Mouse (Mus musculus) NIH3T3 (cell line): Measurements from ENCODE around the gene Vsir.
A peak's percentile ranks its signal among the peaks of the same experiment; 100 is the strongest.

ENCODE experiments used
- DNase-seq: peaks from one replicate; pipeline ENCODE4 v3.0.0-alpha.2; 2012; ENCODE audit warnings: low read depth

Vsir gene

DNA sequence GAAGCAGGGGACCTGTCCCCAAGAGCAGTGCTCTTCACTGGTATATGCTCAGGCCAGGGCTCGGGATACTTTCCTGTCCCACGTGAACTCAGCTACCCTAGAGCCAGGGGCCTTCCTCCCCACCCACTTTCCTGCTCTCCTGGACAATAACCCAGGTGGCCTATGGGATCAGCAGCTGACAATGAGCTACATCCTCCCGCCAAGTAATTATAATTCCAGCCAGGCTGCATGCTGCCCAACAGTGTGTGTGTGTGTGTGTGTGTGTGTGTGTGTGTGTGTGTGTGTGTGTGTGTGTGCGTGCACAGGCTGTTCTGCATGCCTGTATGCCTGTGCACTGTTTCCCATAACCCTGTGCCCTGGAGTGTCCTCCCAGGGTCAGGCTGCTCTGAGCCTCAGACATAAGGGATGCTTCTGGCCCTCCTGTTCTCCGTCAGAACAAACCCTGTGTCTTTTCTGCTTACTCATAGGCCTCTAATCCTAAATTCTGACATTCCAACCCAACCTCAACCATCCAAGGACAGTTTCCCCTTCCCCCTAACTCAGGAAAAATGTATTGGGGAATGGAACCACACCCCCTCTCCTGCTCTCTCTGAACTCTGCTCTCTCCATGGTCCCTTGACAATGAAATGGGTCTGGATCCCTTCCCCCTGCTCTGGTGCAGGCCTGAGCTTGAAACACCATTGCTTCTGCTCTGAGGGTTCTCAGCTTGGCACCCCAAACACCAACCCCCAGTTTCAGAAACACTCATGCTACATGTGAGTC is 6.8 kb downstream of the Vsir start:
- peak; percentile 77 for DNase-seq

DNA sequence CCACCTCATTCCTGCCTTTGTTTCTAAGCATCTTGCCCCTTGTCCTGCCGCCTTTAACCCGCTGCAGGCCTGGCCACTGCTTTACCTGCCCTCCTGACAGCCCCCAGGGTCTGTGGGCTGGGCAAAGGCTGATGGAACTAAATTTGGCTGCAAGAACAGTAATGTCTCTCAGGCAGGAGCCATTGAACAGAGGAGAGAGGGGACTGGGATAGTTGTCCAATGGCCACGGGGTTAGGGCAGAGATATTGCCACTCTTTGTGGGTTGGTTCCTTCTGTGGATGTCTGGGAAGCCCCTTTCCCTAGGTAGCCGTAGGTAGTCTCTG is 7.3 kb downstream of the Vsir start:
- no peak for DNase-seq

DNA sequence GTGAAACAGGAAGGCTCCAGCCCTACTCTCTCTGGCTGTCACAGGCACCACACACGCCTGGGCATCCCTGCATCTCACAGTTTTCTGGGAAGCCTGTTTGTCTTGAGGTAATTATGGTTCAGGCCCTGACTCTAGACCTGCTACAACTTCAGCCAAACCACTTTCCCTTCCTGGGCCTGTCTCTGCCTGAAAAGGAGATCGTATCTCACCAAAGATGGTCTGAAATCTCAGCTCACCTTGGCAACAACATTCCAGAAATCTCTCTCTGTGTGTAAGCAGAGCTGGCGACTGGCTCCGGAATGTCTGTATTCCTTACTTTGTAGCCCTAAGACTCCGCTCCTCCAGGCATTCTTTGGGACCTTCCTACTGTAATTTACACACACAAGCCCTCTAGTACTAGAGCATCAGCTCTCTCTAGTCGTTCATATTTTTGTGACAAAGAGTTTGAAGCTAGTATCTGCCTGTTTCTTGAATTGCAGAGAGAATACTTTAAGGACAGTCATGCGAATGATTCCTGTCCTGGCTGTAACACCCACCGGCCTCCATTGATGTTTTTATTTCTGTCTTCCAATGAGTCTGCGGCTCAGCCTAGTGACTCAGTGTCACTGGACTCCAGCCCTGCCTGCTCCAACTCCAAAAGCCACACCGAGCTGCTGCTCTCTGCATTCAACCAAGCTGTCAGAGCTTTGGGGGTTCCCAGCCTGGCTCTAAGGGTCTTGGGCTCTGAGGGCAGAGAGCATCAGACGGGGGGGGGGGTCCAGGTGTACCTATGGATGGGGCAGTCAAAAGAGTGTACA is 8.4 kb downstream of the Vsir start:
- DNase-seq, result peak; percentile 88

DNA sequence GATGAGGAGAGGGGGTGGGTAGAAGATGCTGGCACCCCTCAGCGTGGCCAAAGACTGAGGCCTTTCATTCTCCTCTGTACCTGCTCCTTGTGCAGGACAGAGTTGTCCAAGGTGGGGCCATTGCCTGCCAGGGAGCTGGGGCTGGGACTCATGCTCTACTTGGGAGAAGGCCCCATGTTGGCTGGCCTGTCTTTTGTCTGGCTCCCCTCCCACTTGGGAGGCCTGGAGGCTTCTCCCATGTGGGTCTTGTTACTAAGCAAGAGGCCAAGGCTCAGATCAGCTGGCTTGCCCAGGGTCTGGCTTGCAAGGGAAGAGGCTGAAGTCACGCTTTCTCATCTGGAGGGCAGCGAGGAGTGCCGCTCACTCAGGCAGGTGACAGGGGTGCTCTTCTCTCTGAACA is 10.8 kb downstream of the Vsir start:
- peak; percentile 78 for DNase-seq

DNA sequence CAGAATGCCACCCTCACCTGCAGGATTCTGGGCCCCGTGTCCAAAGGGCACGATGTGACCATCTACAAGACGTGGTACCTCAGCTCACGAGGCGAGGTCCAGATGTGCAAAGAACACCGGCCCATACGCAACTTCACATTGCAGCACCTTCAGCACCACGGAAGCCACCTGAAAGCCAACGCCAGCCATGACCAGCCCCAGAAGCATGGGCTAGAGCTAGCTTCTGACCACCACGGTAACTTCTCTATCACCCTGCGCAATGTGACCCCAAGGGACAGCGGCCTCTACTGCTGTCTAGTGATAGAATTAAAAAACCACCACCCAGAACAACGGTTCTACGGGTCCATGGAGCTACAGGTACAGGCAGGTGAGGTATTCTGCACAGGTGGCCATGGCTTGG is 11.2 kb downstream of the Vsir start:
- no peak for DNase-seq

DNA sequence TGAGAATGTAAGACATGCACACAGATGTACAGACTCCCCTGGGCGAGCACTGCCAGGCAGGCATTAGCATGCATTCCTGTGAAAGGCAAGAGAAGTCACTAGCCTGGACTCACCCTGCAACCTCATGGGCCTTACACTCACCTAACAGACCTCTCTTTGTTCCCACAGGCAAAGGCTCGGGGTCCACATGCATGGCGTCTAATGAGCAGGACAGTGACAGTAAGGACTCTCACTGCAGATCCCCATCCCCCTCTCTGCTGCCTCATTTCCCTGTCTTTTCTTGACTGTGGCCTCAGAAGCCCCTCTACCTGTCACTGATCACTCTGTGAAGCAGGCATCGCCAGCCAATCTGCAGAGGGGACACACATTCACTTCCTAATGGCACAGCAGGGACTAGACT is 12.1 kb downstream of the Vsir start:
- no peak for DNase-seq

DNA sequence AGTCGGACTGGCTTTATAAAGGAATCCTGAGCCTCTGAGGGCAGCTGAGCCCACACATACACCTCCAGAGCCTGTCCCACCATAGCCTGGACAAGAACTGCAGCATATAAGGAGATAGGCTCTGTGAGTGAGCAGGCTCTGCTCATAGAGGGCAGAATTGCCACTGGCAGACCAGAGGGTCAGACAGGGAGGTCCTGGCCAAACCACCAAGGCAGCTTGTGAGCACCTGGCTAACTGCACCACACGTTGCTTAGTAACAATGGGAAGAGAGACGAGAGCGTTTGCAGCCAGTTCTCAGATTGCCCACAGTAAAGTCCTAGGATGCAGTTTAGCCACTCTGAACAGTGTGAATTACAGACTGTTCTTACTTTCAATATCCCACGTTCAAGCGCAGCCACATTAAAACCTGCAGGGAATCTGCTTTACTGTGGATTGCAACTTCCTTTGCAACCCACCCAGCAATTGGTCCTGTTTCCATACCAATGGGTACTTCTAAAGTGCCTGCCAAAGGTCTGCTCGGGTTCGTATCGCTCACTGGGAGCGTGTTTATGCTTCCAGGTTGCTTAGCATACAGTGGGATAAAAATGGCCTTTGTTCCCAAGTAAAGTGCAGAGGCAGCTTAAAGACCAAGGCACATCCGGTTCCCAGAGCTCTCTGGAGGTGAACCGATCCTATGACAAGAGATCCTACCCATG is 15.1 kb downstream of the Vsir start:
- DNase-seq, result no peak

DNA sequence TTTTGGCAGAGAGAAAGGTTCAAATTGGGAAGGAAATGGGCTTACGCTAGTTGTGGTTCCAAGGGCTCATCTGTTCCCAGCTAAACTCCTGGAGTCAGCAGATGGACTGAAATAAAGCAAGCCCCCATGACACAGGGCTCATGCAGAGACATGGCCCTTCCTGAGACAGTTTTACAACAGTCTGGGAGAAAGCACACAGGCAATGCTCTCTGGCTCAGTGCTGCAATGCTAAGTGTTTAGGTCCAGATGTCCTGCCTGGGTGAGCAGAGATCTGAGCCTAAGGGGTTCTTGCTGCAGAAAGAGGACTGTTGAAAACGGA is 15.6 kb downstream of the Vsir start:
- DNase-seq, result no peak

DNA sequence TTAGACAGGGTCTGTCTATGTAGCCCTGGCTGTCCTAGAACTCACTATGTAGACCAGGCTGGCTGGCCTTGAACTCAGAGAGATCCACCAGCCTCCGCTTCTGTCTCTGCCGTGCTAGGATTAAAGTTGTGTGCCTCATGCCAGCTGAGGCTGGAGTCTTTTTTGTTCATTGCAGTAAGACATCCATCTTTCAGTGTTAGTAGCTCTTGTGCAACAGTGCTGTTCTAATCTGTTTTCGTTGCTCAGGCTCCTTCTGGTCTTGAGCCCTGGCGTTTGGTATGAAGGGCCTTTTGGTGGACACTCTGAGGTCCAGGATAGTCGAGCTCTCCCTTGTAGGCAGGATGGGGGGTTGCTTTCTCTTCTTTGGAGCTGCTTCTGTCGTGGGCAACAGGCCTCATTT is 16.8 kb downstream of the Vsir start:
- peak; percentile 69 for DNase-seq

DNA sequence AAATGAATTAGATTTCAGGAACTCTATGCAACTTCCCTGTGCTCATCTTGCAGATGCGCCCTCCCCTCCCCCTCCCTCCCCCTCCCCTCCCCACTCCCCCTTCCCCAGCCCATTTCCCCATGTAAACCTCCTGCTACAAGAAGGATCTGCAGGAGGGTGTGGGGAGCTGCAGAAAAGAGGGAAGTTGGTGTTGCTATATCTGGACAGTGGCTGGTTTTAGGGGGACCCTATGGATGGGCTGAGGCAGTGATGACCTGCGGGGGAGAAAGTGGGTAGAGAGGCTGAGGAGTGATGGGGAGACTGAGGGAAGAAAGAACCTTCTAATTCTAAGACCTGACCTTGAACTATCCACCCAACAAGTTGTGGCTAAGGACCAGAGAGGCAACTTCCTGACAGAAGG is 20.5 kb downstream of the Vsir start:
- DNase-seq, result no peak

DNA sequence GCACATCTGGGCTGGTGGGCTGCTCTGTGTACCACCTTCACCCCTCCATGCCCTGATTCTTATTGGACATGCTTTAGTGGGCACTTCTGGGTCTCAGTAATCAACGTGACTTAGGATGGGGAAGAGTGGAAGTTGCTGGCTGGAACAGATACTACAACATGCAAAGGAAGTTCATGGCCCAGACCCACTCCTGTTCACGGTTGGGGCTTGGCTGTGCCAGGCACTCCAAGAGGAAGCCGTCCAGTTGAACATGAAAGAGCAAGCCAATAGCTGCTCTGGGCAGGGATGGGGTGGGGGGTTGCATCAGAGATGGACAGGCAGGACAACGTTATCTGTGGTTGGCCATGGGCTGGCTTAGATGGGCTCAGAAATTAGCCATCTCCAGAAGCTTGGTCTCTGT is 21.3 kb downstream of the Vsir start:
- no peak for DNase-seq

DNA sequence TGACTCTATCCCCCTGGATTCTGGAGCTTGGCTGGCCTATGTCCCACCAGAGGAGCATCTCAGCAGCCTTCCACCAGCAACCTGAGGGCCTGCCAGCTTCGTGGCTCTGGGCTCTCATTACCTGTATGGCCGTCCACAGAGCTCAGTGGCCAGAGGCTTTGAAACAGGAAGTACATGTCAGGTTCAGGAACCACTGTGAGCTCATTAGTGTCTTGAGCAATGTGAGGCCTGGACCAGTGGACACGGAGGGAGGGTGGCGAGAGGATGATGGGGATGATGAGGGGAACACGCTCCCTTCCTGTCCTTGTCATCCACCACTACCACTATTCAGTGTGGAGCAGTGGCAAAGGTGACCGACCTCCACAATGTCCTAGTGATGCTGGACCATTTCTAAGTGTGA is 22.8 kb downstream of the Vsir start:
- DNase-seq, result no peak

DNA sequence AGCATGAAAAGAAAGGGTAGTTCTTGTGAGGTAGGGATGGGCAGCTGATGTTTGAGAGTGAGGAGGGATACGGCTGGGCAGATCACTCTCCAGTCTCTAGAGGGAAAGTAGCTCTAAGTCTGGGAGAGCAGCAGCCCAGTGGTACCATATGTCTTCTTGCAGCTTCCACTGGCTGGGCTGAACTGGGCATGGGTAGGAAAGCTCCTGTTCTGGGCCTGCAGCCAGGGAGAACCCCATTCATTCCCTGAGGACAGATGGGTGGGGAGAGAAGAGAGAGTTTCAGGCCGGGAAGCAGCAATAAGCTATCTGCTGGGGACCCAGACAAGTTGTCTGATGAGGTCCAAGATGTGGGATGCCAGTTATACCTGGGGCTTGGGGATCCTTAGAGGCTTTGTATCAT is 23.4 kb downstream of the Vsir start:
- peak; percentile 62 for DNase-seq

DNA sequence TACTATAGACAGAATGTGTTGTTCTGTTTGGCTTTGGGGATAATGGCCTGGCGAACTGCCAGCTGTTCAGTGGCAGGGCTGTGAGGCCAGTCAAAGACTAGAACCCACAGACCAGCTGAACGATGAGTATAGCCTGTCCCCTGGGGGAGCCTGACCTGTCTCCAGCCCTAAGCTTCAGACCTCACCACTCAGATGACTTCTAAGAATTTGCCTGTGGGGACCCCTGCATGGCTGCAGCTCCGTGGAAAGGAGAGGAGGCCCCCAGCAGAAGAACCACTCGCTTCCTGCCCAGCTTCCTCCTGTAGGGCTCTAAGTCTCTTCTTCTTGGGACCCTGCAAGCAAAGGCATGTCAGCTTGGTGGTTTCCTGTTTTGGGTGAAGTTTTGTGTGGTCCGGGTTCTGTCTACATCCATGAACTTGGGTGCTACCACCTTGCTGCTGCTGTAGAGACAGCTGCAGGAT is 24.0 kb downstream of the Vsir start:
- no peak for DNase-seq

DNA sequence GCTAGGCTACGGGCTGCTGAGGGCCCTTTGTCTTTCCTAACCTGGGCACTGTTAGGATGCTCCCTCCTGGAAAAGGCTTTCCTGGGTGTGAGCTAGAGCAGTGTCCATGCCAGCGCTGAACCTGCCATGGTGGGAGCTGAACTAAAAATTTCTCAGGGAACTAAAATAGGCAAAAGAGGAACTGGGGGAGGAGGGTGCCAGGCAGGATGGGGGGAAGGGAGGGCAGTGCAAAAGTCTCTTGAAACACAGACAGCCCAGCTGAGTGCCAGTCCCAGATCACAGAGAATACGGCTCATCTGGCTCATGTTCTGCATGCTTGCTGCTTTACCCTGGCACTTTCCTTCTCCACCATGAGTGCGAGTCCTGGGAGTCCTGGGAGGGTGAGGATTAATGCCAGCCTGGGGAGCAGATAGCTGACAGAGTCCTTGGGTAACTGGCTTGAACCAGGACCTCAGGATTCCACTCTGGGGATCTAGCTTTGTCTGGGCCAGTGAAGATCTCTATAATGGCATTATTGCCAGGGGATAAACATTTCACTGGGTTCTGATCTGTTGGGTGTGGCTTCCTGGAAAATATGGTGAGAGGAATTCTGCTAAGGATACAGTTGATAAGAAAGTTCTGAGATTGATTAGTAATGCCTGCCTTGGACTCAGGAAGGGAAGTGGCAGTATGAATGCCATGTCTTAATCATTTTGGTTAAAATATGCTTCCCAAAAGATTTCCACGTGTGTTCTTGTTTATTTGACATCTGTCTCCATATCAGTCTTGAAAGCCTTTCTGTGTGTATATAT is 25.1 kb downstream of the Vsir start:
- no peak for DNase-seq

DNA sequence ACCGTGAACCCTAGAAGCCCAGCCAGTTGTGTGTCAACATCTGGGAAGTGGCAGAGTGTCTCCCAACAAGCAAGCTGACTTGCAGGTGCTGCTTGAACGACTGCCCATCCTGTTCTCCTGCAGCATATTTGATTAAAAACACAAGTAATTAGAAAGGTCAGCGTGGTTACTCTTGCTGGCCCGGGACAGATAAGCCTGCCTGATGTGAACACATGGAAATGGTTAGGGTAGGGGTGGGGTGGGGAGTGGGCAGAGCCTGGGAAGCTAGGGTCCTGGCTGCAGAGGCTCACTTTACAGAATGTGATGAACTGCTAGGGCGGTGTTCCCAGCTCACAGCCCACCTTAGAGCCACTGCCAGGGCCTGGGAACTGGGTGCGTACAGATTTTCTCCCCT is 26.9 kb downstream of the Vsir start:
- DNase-seq, result no peak

DNA sequence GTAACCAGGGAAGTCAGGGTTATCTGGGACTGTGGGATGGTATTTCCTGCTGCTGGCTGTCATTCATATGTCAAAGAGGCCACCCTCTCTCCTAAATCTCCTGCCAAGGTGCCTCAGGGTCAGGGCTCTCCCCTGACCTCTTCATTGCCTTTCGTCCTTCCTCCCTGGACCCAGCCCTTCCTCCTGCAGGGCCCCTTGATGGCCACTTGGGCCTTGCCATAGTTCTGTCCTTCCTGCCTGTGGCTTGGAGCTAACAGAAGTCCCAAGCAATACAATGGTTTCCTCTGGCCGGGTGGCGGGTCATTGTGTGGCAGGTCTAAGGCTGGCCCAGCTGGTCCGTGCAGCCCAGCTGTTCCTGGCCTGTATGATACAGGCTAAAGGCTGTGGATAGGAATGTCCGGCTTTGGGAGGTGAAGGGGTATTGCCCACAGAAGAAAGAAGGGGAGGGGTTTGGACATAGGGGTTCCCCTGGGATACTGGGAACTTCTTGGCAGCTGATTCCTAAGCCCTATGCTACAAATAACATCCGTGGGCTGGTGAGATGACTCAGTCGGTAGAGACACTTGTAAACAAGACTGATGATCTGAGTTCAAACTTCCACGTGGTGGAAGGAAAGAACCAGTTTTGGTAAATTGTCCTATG is 27.4 kb downstream of the Vsir start:
- peak; percentile 91 for DNase-seq

DNA sequence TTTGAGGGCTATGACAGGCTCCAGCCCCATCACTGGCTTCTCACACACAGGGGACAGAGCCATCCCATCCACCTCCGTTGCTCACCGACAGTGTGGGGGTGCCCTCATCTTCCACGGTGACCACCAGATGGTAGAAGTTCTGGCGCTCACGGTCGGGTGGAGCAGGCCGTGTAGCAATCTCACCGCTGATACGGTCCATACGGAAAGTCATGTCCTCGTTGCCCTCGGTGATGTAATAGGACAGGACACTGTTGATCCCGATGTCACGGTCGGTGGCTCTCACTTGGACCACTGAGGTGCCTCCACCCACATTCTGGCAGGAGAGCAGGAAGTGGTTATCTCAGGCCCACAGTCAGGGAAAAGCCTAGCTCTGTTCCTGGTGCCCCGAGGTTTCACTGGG is 30.1 kb downstream of the Vsir start:
- no peak for DNase-seq

DNA sequence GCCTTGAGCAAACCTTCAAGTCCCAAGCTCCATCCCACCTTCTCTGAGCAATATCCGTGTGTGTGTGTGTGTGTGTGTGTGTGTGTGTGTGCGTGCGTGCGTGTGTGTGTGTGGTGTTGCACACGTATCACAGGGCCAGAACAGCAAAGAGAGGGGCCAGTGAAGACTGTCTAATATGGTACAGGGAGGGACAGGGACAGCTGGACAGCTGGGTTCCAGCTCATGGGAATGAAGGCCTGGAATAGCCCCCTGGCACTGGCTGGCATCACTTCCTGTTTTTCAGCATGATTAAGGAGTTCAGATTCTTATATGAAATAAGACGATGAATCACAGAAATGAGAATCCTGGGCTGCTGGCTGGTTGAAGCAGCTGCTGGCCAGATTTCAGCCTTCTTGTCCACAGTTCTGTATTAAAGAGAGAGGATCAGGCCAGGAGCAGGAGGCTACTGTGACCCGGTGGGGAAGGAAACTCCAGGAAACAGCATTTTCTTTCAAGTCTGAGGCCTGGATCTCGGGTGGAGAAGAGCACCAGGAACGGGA is 32.8 kb downstream of the Vsir start:
- DNase-seq, result peak; percentile 91

DNA sequence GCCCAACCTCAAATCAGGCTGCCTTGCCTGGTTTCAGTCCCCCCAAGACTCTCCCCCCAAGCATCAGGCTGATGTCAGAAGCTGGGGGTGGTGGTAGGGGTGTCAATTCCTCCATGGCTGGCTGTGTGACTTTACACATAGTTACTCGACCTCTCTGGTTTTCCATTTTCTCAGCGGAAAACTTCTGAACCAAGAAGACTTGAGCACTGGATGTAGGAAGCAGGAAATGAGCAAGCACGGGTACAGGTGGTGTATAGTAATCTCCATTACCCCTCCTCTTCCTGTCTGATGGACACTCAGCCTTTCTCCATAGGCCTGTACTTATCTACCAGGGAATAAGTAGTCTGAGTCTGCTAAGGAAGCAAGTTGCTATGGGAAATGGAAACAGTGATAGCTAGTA is 33.6 kb downstream of the Vsir start:
- DNase-seq, result no peak

DNA sequence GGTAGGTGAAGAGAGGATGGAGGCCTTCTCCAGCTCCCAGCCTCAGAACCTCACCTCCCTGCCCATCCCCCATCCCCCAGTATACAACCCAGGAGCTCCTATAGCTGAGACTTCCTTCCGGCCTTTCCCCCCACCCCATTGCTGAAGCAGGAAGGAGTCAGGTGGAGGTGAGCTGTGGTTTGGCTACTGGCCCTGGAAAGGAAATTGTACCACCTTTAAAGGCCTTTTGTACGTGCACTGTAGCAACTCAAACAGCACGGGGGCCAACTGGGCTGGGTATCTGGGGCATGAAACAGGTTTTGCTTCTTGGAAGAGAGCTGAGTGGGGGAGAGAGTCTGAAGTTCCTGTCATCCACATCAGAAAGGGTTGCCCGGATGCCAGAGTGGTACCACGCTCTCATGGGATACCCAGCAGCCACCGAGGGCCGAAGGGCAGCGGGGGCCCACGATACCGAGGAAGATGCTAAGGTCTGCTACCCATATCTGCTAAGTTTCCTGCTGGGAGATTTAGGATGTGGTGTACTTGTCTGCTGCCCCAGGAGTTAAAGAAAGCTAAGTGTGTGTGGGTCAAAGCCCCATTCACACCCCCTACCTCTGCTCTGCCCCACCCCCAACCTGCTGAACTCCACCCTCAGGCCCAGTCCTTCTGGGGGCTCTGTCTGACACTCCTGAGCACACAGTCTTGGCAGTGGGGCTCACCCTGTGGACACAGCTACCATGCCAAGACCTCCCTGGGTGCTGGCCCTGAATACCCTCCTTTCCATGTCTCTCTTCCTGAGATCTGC is 34.7 kb downstream of the Vsir start:
- no peak for DNase-seq
